Mouse (Mus musculus): Measurements from ENCODE around the gene Epha1. TPM values are rescaled to one million over a fixed set of nuclear protein-coding genes. Genes with fewer than 3 reads are reported as not detected.

Epha1 gene
- polyA plus RNA-seq (2012; rRNA removed) (3.5 and 4.0 TPM in 2 replicates), polyA plus RNA-seq (2014; fragmentation: Nextera tagmentation; extraction: Ambion mirVana) (1.4 and 1.7 TPM in 2 replicates)

- Histone ChIP-seq H3K9ac (replicated peaks) (0 out of 2 replicates have a peak within 1 kb of the TSS, but pooled peaks have one; percentile 7), H3K4me1 (replicated peaks; ENCODE audit: control insufficient read depth in 2 of 2, insufficient read depth in 2 of 2, low read length in 1 of 2) (peaks cover 0 to 2% of the 10 kb centered on the region in 2 experiments; a peak in 2 of 4 replicates), H3K4me2 (ENCODE audit: low read depth) (peak within 1 kb of the TSS; percentile 61), H3K27me3 (ENCODE audit: control insufficient read depth, insufficient read depth, low read length) (no peaks in the 10 kb centered on the region), H3K9me3 (ENCODE audit: control insufficient read depth, low read length) (no peaks in the 10 kb centered on the region), H3K4me3 (ENCODE audit: insufficient read depth in 1 of 2, low read depth in 2 of 2, low read length in 2 of 2) (peak within 1 kb of the TSS; percentile 50), H3K36me3 (replicated peaks; ENCODE audit: control insufficient read depth, insufficient read depth, low read depth) (no peaks in the 10 kb centered on the region), H3K27ac (no peak within 1 kb of the TSS; the same call in 1 of the 2 replicates)
- under 1% methylated on average over 35 of the region's 36 CpGs for WGBS (ENCODE audit: insufficient replicate concordance)
- no peak for DNase-seq (ENCODE audit: low read depth in 3 of 3, low spot score in 3 of 3)
- peak; percentile 79 for ATAC-seq (ENCODE audit: insufficient read depth)
- TF ChIP-seq EP300 (IDR thresholded peaks at IDR 0.05; ENCODE audit: low read depth) = no peak
- peak; percentile 33; the same call in 1 of the 2 replicates for TF ChIP-seq CTCF (IDR thresholded peaks at IDR 0.05; ENCODE audit: low read depth)
Observed at GRCm38 (mm10) chr6:42372816-42373547, at the start of gene Epha1. Gene Epha1 (minus strand): TSS chr6:42373268.

- H3K9me3 ChIP-seq (ENCODE audit: control insufficient read depth, low read length) = no peaks in the 10 kb centered on the region
- H3K4me3 ChIP-seq (ENCODE audit: insufficient read depth in 1 of 2, low read depth in 2 of 2, low read length in 2 of 2) = no peak overlapping the region
- no peaks in the 10 kb centered on the region for H3K27me3 ChIP-seq (ENCODE audit: control insufficient read depth, insufficient read depth, low read length)
- ATAC-seq (ENCODE audit: insufficient read depth) = no peak
- no peak overlapping the region for H3K4me2 ChIP-seq (ENCODE audit: low read depth)
- DNase-seq (ENCODE audit: low read depth in 3 of 3, low spot score in 3 of 3) = peak in 1 of 3 experiments; percentile 27
- TF ChIP-seq CTCF (IDR thresholded peaks at IDR 0.05; ENCODE audit: low read depth) = no peak
- TF ChIP-seq EP300 (IDR thresholded peaks at IDR 0.05; ENCODE audit: low read depth) = no peak
- no peak overlapping the region for H3K9ac ChIP-seq (replicated peaks)
- H3K4me1 ChIP-seq (replicated peaks; ENCODE audit: control insufficient read depth in 2 of 2, insufficient read depth in 2 of 2, low read length in 1 of 2) = no peaks in the 10 kb centered on the region
- no peak overlapping the region for H3K27ac ChIP-seq
- WGBS (ENCODE audit: insufficient replicate concordance) = 35% methylated on average over 2 of the region's 2 CpGs
- H3K36me3 ChIP-seq (replicated peaks; ENCODE audit: control insufficient read depth, insufficient read depth, low read depth) = no peaks in the 10 kb centered on the region
Observed at GRCm38 (mm10) chr6:42421439-42421838, 48.4 kb upstream of the Epha1 start.

GRCm38 (mm10) chr6:42419443-42419842 lies 46.4 kb upstream of the Epha1 start:
- no peaks in the 10 kb centered on the region for H3K4me1 ChIP-seq (replicated peaks; ENCODE audit: control insufficient read depth in 2 of 2, insufficient read depth in 2 of 2, low read length in 1 of 2)
- DNase-seq (ENCODE audit: low read depth in 3 of 3, low spot score in 3 of 3) (no peak), ATAC-seq (ENCODE audit: insufficient read depth) (no peak)
- TF ChIP-seq EP300 (IDR thresholded peaks at IDR 0.05; ENCODE audit: low read depth) (no peak), CTCF (IDR thresholded peaks at IDR 0.05; ENCODE audit: low read depth) (no peak)
- H3K27ac ChIP-seq = no peak overlapping the region
- H3K27me3 ChIP-seq (ENCODE audit: control insufficient read depth, insufficient read depth, low read length) = no peaks in the 10 kb centered on the region
- H3K4me3 ChIP-seq (ENCODE audit: insufficient read depth in 1 of 2, low read depth in 2 of 2, low read length in 2 of 2) = no peak overlapping the region
- 64% methylated on average over 2 of the region's 2 CpGs for WGBS (ENCODE audit: insufficient replicate concordance)
- H3K9ac ChIP-seq (replicated peaks) = no peak overlapping the region
- no peaks in the 10 kb centered on the region for H3K36me3 ChIP-seq (replicated peaks; ENCODE audit: control insufficient read depth, insufficient read depth, low read depth)
- no peak overlapping the region for H3K4me2 ChIP-seq (ENCODE audit: low read depth)
- no peaks in the 10 kb centered on the region for H3K9me3 ChIP-seq (ENCODE audit: control insufficient read depth, low read length)

- DNase-seq (ENCODE audit: low read depth in 3 of 3, low spot score in 3 of 3) (no peak), ATAC-seq (ENCODE audit: insufficient read depth) (no peak)
- TF ChIP-seq EP300 (IDR thresholded peaks at IDR 0.05; ENCODE audit: low read depth) (no peak), CTCF (IDR thresholded peaks at IDR 0.05; ENCODE audit: low read depth) (no peak)
Observed at GRCm38 (mm10) chr6:42405134-42405533, 32.1 kb upstream of the Epha1 start, which contains the start of gene Tas2r135. Gene Tas2r135 (plus strand): TSS chr6:42405434.

GRCm38 (mm10) chr6:42399938-42400337 lies 26.9 kb upstream of the Epha1 start, which contains the start of gene Tas2r143:
Gene Tas2r143 (plus strand): TSS chr6:42400238.
- Histone ChIP-seq H3K4me2 (ENCODE audit: low read depth) (no peak within 1 kb of the TSS), H3K27me3 (ENCODE audit: control insufficient read depth, insufficient read depth, low read length) (no peaks in the 10 kb centered on the region), H3K4me3 (ENCODE audit: insufficient read depth in 1 of 2, low read depth in 2 of 2, low read length in 2 of 2) (no peak within 1 kb of the TSS), H3K9ac (replicated peaks) (no peak within 1 kb of the TSS), H3K9me3 (ENCODE audit: control insufficient read depth, low read length) (no peaks in the 10 kb centered on the region), H3K36me3 (replicated peaks; ENCODE audit: control insufficient read depth, insufficient read depth, low read depth) (no peaks in the 10 kb centered on the region), H3K27ac (no peak within 1 kb of the TSS), H3K4me1 (replicated peaks; ENCODE audit: control insufficient read depth in 2 of 2, insufficient read depth in 2 of 2, low read length in 1 of 2) (no peaks in the 10 kb centered on the region)
- TF ChIP-seq EP300 (IDR thresholded peaks at IDR 0.05; ENCODE audit: low read depth) (no peak), CTCF (IDR thresholded peaks at IDR 0.05; ENCODE audit: low read depth) (no peak)
- WGBS (ENCODE audit: insufficient replicate concordance) = 80% methylated on average over 1 of the region's 1 CpGs
- ATAC-seq (ENCODE audit: insufficient read depth) (no peak), DNase-seq (ENCODE audit: low read depth in 3 of 3, low spot score in 3 of 3) (no peak)

More at GRCm38 (mm10) chr6:42405134-42405533, 32.1 kb upstream of the Epha1 start, which contains the start of gene Tas2r135:
- H3K9me3 ChIP-seq (ENCODE audit: control insufficient read depth, low read length) = no peaks in the 10 kb centered on the region
- H3K4me1 ChIP-seq (replicated peaks; ENCODE audit: control insufficient read depth in 2 of 2, insufficient read depth in 2 of 2, low read length in 1 of 2) = no peaks in the 10 kb centered on the region
- no peak within 1 kb of the TSS for H3K4me2 ChIP-seq (ENCODE audit: low read depth)
- no peaks in the 10 kb centered on the region for H3K27me3 ChIP-seq (ENCODE audit: control insufficient read depth, insufficient read depth, low read length)
- no peak within 1 kb of the TSS for H3K4me3 ChIP-seq (ENCODE audit: insufficient read depth in 1 of 2, low read depth in 2 of 2, low read length in 2 of 2)
- no peaks in the 10 kb centered on the region for H3K36me3 ChIP-seq (replicated peaks; ENCODE audit: control insufficient read depth, insufficient read depth, low read depth)
- H3K27ac ChIP-seq = no peak within 1 kb of the TSS
- 65% methylated on average over 2 of the region's 2 CpGs for whole genome bisulfite sequencing (ENCODE audit: insufficient replicate concordance)
- H3K9ac ChIP-seq (replicated peaks) = no peak within 1 kb of the TSS
